Mouse (Mus musculus): ENCODE data around the gene Lingo2. TPM values are rescaled to one million over a fixed set of nuclear protein-coding genes. Genes with fewer than 3 reads are reported as not detected.

Lingo2 gene
- polyA plus RNA-seq (2015; fragmentation: Nextera tagmentation; extraction: Ambion mirVana), result 0.21 and 0.34 TPM in 2 replicates

- Histone ChIP-seq H3K4me2 (peak within 1 kb of the TSS; percentile 99), H3K9me3 (replicated peaks) (no peaks in the 10 kb centered on the region), H3K4me1 (replicated peaks) (peaks cover 17% of the 10 kb centered on the region), H3K36me3 (no peaks in the 10 kb centered on the region), H3K4me3 (peak within 1 kb of the TSS; percentile 58), H3K9ac (peak within 1 kb of the TSS; percentile 38), H3K27me3 (peaks cover 54% of the 10 kb centered on the region), H3K27ac (no peak within 1 kb of the TSS)
- WGBS, result under 1% methylated on average over 61 of the region's 61 CpGs
- ATAC-seq (replicated peaks; ENCODE audit: insufficient number of reproducible peaks, insufficient read depth, low FRiP score, low read depth), result no peak
Observed at GRCm38 (mm10) chr4:36951150-36951954, at the start of gene Lingo2. Gene Lingo2, minus strand, starts transcription at chr4:36951747.

GRCm38 (mm10) chr4:36973358-36973757 is 21.8 kb upstream of the Lingo2 start:
- 82% methylated on average over 4 of the region's 4 CpGs for WGBS

GRCm38 (mm10) chr4:36952431-36953429 is 1.2 kb upstream of the Lingo2 start:
- H3K27me3 ChIP-seq, result peaks cover 54% of the 10 kb centered on the region
- peaks cover 17% of the 10 kb centered on the region for H3K4me1 ChIP-seq (replicated peaks)
- no peak for ATAC-seq (replicated peaks; ENCODE audit: insufficient number of reproducible peaks, insufficient read depth, low FRiP score, low read depth)
- H3K27ac ChIP-seq, result no peak overlapping the region
- WGBS, result 10% methylated on average over 20 of the region's 20 CpGs
- H3K4me3 ChIP-seq, result peak overlapping the region; percentile 58
- H3K9me3 ChIP-seq (replicated peaks), result no peaks in the 10 kb centered on the region
- no peak overlapping the region for H3K9ac ChIP-seq
- peak overlapping the region; percentile 99 for H3K4me2 ChIP-seq
- H3K36me3 ChIP-seq, result no peaks in the 10 kb centered on the region

More at GRCm38 (mm10) chr4:36973358-36973757, 21.8 kb upstream of the Lingo2 start:
- Histone ChIP-seq H3K9ac (no peak overlapping the region), H3K4me3 (no peak overlapping the region), H3K27me3 (no peaks in the 10 kb centered on the region), H3K4me1 (replicated peaks) (no peaks in the 10 kb centered on the region), H3K36me3 (no peaks in the 10 kb centered on the region), H3K4me2 (no peak overlapping the region), H3K9me3 (replicated peaks) (no peaks in the 10 kb centered on the region), H3K27ac (no peak overlapping the region)
- ATAC-seq (replicated peaks; ENCODE audit: insufficient number of reproducible peaks, insufficient read depth, low FRiP score, low read depth), result no peak

DNA sequence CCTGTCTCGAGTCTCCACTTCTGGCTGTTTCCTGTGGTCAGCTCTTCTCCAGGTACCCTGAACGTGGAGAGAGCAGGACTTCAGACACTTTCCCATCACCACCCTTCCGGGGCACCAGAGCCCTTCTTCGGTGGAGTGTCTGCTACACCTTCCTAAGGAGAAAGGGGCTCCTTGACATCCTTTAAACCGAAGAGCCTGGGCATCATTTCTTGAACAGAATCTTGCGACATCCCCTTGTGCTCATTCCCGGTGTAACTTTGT is 338 bp upstream of the Lingo2 start:
- ATAC-seq (replicated peaks; ENCODE audit: insufficient number of reproducible peaks, insufficient read depth, low FRiP score, low read depth), result no peak
- Histone ChIP-seq H3K27ac (no peak overlapping the region), H3K4me2 (peak overlapping the region; percentile 99), H3K4me1 (replicated peaks) (peaks cover 17% of the 10 kb centered on the region), H3K9me3 (replicated peaks) (no peaks in the 10 kb centered on the region), H3K27me3 (peaks cover 54% of the 10 kb centered on the region), H3K36me3 (no peaks in the 10 kb centered on the region), H3K9ac (peak overlapping the region; percentile 38; the same call in 1 of the 2 replicates), H3K4me3 (peak overlapping the region; percentile 58)
- under 1% methylated on average over 7 of the region's 7 CpGs for WGBS

DNA sequence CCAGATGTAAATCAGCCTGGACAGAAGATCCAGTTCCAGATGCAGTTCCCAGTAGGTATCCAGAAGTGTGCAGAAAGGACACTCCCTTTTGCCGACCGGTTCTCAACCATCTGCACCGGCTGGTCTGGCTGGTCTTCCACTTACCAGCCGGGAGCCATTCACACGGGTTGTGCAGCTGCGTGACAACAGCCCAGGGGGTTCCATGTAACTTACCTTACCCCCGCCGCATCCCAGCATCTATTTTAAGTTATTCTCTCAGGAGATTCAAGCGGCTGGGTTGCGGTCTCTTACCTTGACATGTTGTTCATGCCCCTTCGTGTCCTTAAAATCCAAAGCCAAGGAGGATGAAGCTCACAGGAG is 777 bp downstream of the Lingo2 start:
- Histone ChIP-seq H3K27me3 (peaks cover 54% of the 10 kb centered on the region), H3K27ac (no peak overlapping the region), H3K4me1 (replicated peaks) (peaks cover 17% of the 10 kb centered on the region), H3K4me3 (peak overlapping the region; percentile 58), H3K9ac (no peak overlapping the region), H3K36me3 (no peaks in the 10 kb centered on the region), H3K4me2 (peak overlapping the region; percentile 99), H3K9me3 (replicated peaks) (no peaks in the 10 kb centered on the region)
- WGBS, result 1% methylated on average over 11 of the region's 11 CpGs
- no peak for ATAC-seq (replicated peaks; ENCODE audit: insufficient number of reproducible peaks, insufficient read depth, low FRiP score, low read depth)

DNA sequence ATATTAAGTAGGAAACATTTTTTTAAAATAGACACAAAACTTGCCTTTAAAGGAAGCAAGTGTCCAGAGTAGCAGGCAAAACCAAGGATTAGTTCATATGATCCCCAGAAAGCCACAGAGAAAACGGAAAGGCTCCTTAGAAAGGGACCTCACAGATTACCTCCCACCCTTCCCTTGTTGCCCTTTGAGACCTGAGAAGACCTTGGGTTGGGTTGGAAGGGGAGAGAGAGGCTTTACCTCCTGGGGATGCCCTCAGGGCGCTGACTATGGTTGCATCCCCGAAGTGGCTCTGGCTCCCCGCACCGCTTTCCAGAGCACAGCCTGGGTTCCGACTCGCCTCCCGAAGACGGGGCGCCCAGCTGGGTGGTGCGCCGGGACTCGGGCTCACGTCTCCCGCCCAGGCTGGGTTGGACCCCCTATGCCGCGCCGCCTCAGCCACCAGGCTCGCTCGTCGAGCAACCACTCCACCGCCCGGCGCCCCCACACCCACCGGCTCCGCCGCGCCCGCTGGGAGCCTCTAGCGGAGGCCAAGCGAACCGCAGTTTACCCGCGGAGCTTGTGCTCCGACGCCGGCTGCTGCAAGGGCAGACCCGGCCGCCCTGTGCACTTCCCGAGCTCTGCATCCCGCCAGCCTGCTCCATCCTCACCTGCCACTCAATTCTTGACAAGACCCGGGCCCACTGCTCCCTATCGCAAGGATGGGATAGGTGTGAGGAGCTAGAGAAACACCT is 1.4 kb downstream of the Lingo2 start:
- Histone ChIP-seq H3K9me3 (replicated peaks) (no peaks in the 10 kb centered on the region), H3K36me3 (no peaks in the 10 kb centered on the region), H3K27me3 (peaks cover 54% of the 10 kb centered on the region), H3K4me3 (peak overlapping the region; percentile 58), H3K9ac (no peak overlapping the region), H3K27ac (no peak overlapping the region), H3K4me1 (replicated peaks) (peaks cover 17% of the 10 kb centered on the region), H3K4me2 (peak overlapping the region; percentile 99)
- 1% methylated on average over 43 of the region's 43 CpGs for WGBS
- ATAC-seq (replicated peaks; ENCODE audit: insufficient number of reproducible peaks, insufficient read depth, low FRiP score, low read depth), result peak; percentile 75

- Histone ChIP-seq H3K4me2 (no peak overlapping the region), H3K4me3 (no peak overlapping the region), H3K27ac (no peak overlapping the region), H3K36me3 (no peaks in the 10 kb centered on the region), H3K27me3 (no peaks in the 10 kb centered on the region), H3K9me3 (replicated peaks) (no peaks in the 10 kb centered on the region), H3K9ac (no peak overlapping the region), H3K4me1 (replicated peaks) (no peaks in the 10 kb centered on the region)
- 75% methylated on average over 1 of the region's 1 CpGs for WGBS
- no peak for ATAC-seq (replicated peaks; ENCODE audit: insufficient number of reproducible peaks, insufficient read depth, low FRiP score, low read depth)
Observed at GRCm38 (mm10) chr4:36890810-36891209, 60.7 kb downstream of the Lingo2 start.

- WGBS, result 85% methylated on average over 3 of the region's 3 CpGs
- no peaks in the 10 kb centered on the region for H3K9me3 ChIP-seq (replicated peaks)
- ATAC-seq (replicated peaks; ENCODE audit: insufficient number of reproducible peaks, insufficient read depth, low FRiP score, low read depth), result no peak
Observed at GRCm38 (mm10) chr4:36890365-36890764, 61.2 kb downstream of the Lingo2 start.

DNA sequence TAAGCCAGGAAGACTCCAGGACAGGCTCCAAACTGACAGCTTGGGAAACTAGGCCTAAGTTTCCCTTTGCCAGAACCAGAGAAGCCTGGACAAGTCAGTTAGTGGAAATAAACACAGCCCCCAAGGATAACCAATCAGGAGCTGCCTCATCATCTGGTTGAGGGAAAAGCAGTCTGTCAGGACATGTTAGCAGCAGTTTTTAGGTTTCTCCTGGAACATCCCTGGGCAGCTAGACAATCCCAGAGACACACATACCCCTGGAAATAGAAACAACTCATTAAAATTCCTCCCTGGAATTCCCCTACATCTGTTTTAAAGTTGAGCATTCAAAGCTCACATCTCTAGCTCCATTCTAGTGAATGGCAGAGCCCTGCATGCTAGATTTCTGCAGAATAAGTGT is 76.8 kb downstream of the Lingo2 start:
- Histone ChIP-seq H3K4me2 (no peak overlapping the region), H3K9me3 (replicated peaks) (no peaks in the 10 kb centered on the region), H3K4me3 (no peak overlapping the region), H3K4me1 (replicated peaks) (no peaks in the 10 kb centered on the region), H3K27me3 (no peaks in the 10 kb centered on the region), H3K36me3 (no peaks in the 10 kb centered on the region), H3K9ac (no peak overlapping the region), H3K27ac (no peak overlapping the region)
- ATAC-seq (replicated peaks; ENCODE audit: insufficient number of reproducible peaks, insufficient read depth, low FRiP score, low read depth), result no peak

More at GRCm38 (mm10) chr4:36890365-36890764, 61.2 kb downstream of the Lingo2 start:
- no peak overlapping the region for H3K9ac ChIP-seq
- no peak overlapping the region for H3K27ac ChIP-seq
- no peaks in the 10 kb centered on the region for H3K36me3 ChIP-seq
- H3K27me3 ChIP-seq, result no peaks in the 10 kb centered on the region
- no peak overlapping the region for H3K4me3 ChIP-seq
- H3K4me1 ChIP-seq (replicated peaks), result no peaks in the 10 kb centered on the region
- H3K4me2 ChIP-seq, result no peak overlapping the region

GRCm38 (mm10) chr4:36824982-36825381 is 126.6 kb downstream of the Lingo2 start:
- ATAC-seq (replicated peaks; ENCODE audit: insufficient number of reproducible peaks, insufficient read depth, low FRiP score, low read depth), result no peak
- Histone ChIP-seq H3K9me3 (replicated peaks) (no peaks in the 10 kb centered on the region), H3K4me1 (replicated peaks) (no peaks in the 10 kb centered on the region), H3K27ac (no peak overlapping the region), H3K27me3 (no peaks in the 10 kb centered on the region), H3K36me3 (no peaks in the 10 kb centered on the region), H3K9ac (no peak overlapping the region), H3K4me2 (no peak overlapping the region), H3K4me3 (no peak overlapping the region)

GRCm38 (mm10) chr4:36821914-36822313 is 129.6 kb downstream of the Lingo2 start:
- Histone ChIP-seq H3K4me2 (no peak overlapping the region), H3K27me3 (no peaks in the 10 kb centered on the region), H3K36me3 (no peaks in the 10 kb centered on the region), H3K9ac (no peak overlapping the region), H3K27ac (no peak overlapping the region), H3K4me1 (replicated peaks) (no peaks in the 10 kb centered on the region), H3K4me3 (no peak overlapping the region), H3K9me3 (replicated peaks) (no peaks in the 10 kb centered on the region)
- ATAC-seq (replicated peaks; ENCODE audit: insufficient number of reproducible peaks, insufficient read depth, low FRiP score, low read depth), result no peak

Measured in heart, embryonic 15.5 days (tissue).